ENCODE assay signal across 8 mouse cellular contexts in genomic region chr11:94937335-94937781, GRCm38 (mm10). TPM values are rescaled to one million over a fixed set of nuclear protein-coding genes. Genes with fewer than 3 reads are reported as not detected.
A peak's percentile ranks its signal among the peaks of the same experiment; 100 is the strongest.
DNase-seq lines count a peak whose midpoint lies in the region; ATAC-seq and TF ChIP-seq lines count a peak whose summit lies in the region.

No protein-coding gene starts in this region.

- peaks cover 25% of the 10 kb centered on the region for H3K27me3 ChIP-seq in kidney, embryonic 16.5 days (ENCODE audit: insufficient read depth, low read length)
- H3K27me3 ChIP-seq in myocyte (ENCODE audit: control insufficient read depth, insufficient read depth, insufficient read length): no peaks in the 10 kb centered on the region

- peak overlapping the region; percentile 67 for H3K27ac ChIP-seq in kidney, embryonic 16.5 days (ENCODE audit: low read length)

- H3K79me2 ChIP-seq in myocyte (ENCODE audit: control insufficient read depth, insufficient read depth): peaks cover 8% of the 10 kb centered on the region

- peak overlapping the region; percentile 67 for H3K9ac ChIP-seq in kidney, embryonic 16.5 days (replicated peaks; ENCODE audit: low read length)

- DNase-seq in kidney, adult 9 months: no peak
- DNase-seq in brain, adult 2 months (ENCODE audit: low read depth, low spot score): peak; percentile 63
- DNase-seq in gastrocnemius, postnatal 36 days: peak; percentile 37 to 58
- peak; percentile 57 to 88 for DNase-seq in left cerebral cortex, postnatal 25 days (ENCODE audit: low spot score in 2 of 2)
- DNase-seq in yolk sac, embryonic 10.5 days (ENCODE audit: low spot score): no peak
- no peak for DNase-seq in embryo, embryonic 9.5 days (ENCODE audit: extremely low spot score)

- no peaks in the 10 kb centered on the region for H3K9me3 ChIP-seq in kidney, embryonic 16.5 days (ENCODE audit: low read length)

- H3K4me2 ChIP-seq in kidney, embryonic 16.5 days (replicated peaks; ENCODE audit: low read depth, low read length): peak overlapping the region; percentile 84
- peak overlapping the region; percentile 95 for H3K4me2 ChIP-seq in myocyte (ENCODE audit: low read depth)

- ATAC-seq in kidney, embryonic 16.5 days (ENCODE audit: low FRiP score, low TSS enrichment): peak; percentile 44

- peaks cover 41% of the 10 kb centered on the region for H3K4me1 ChIP-seq in kidney, embryonic 16.5 days (ENCODE audit: insufficient read depth, low read length)

- 1% methylated on average over 18 of the region's 18 CpGs for WGBS in kidney, embryonic 16.5 days

- no peak overlapping the region for H3ac ChIP-seq in myocyte (ENCODE audit: control insufficient read depth, insufficient read length)

- peaks cover 11% of the 10 kb centered on the region; the same call in 1 of the 2 replicates for H3K36me3 ChIP-seq in kidney, embryonic 16.5 days (ENCODE audit: insufficient read depth, low read length)
- H3K36me3 ChIP-seq in myocyte (ENCODE audit: control insufficient read depth, insufficient read depth): no peaks in the 10 kb centered on the region

- intact Hi-C loops in gastrocnemius, postnatal 36 days (cut with DNase I): loop anchor here (1.0 kb wide), 1 partner anchor 71 kb away; no protein-coding TSS in a partner anchor
- intact Hi-C loops in left cerebral cortex, postnatal 25 days (cut with DNase I): loop anchor here (1.0 to 5.0 kb wide), 5 partner anchors 71 to 207 kb away; partner anchors contain the start of gene Pdk2

- peak overlapping the region; percentile 61 for H3K4me3 ChIP-seq in kidney, embryonic 16.5 days (ENCODE audit: low read length)
- H3K4me3 ChIP-seq in myocyte: peak overlapping the region; percentile 37

- TF ChIP-seq POLR2A in myocyte (IDR thresholded peaks at IDR 0.05; ENCODE audit: insufficient read length, low read depth): no peak

TF ChIP-seq in myocyte, 11 proteins besides CTCF, POLR2A, EP300 and RAD21:
- TF ChIP-seq SRF (IDR thresholded peaks at IDR 0.05; ENCODE audit: control insufficient read depth, insufficient read length, low read depth): no peak
- no peak for TF ChIP-seq MYOG (IDR thresholded peaks at IDR 0.05; ENCODE audit: control insufficient read depth in 1 of 3, insufficient read depth in 1 of 3, insufficient read length in 2 of 3, low read depth in 2 of 3)
- TF ChIP-seq POLR2AphosphoS2 (IDR thresholded peaks at IDR 0.05; ENCODE audit: insufficient read length, low read depth): no peak
- TF ChIP-seq TCF3 (IDR thresholded peaks at IDR 0.05; ENCODE audit: insufficient read length, low read depth): no peak
- TF ChIP-seq MYOD1 (IDR thresholded peaks at IDR 0.05; ENCODE audit: control insufficient read depth in 1 of 3, insufficient read length in 2 of 3, low read depth in 2 of 3): no peak
- TF ChIP-seq E2F4 (IDR thresholded peaks at IDR 0.05; ENCODE audit: insufficient read depth): no peak
- no peak for TF ChIP-seq MAX (IDR thresholded peaks at IDR 0.05; ENCODE audit: low read depth)
- TF ChIP-seq TCF12 (IDR thresholded peaks at IDR 0.05; ENCODE audit: insufficient read depth, poor library complexity, severe bottlenecking): no peak
- no peak for TF ChIP-seq REST (IDR thresholded peaks at IDR 0.05; ENCODE audit: insufficient read depth, insufficient read length)
- TF ChIP-seq USF1 (IDR thresholded peaks at IDR 0.05; ENCODE audit: low read depth): no peak
- no peak for TF ChIP-seq CEBPB (IDR thresholded peaks at IDR 0.05; ENCODE audit: insufficient read depth, poor library complexity, severe bottlenecking)

RNA-seq across cellular contexts. Expression of gene Col1a1, which starts 1.3 kb away (rescaled TPM):
- polyA plus RNA-seq in kidney, embryonic 16.5 days (2015; fragmentation: Nextera tagmentation; extraction: Ambion mirVana): 869 and 941 TPM in 2 replicates
- total RNA-seq in gastrocnemius, postnatal 36 days (2021): 100 to 1,000 TPM; 604 to 803 TPM
- total RNA-seq in left cerebral cortex, postnatal 25 days (2021): 10 to 100 TPM; 22.8 to 31.9 TPM
- 206 TPM for polyA plus RNA-seq in myocyte (2012; fragmentation: generic; extraction: Trizol)

RNA-seq across cellular contexts. Expression of gene Hils1, which starts 30.0 kb away (rescaled TPM):
- not detected in 2 replicates for polyA plus RNA-seq in kidney, embryonic 16.5 days (2015; fragmentation: Nextera tagmentation; extraction: Ambion mirVana)
- total RNA-seq in gastrocnemius, postnatal 36 days (2021): not detected
- total RNA-seq in left cerebral cortex, postnatal 25 days (2021): not detected
- polyA plus RNA-seq in myocyte (2012; fragmentation: generic; extraction: Trizol): 0.37 TPM

RNA-seq across cellular contexts. Expression of gene Sgca, which starts 38.8 kb away (rescaled TPM):
- polyA plus RNA-seq in kidney, embryonic 16.5 days (2015; fragmentation: Nextera tagmentation; extraction: Ambion mirVana): 0.19 and 0.71 TPM in 2 replicates
- total RNA-seq in gastrocnemius, postnatal 36 days (2021): 100 to 1,000 TPM; 252 to 259 TPM
- total RNA-seq in left cerebral cortex, postnatal 25 days (2021): under 1 TPM in 1 of 2 experiments, not detected in 1; 0.46 TPM
- 303 TPM for polyA plus RNA-seq in myocyte (2012; fragmentation: generic; extraction: Trizol)

RNA-seq across cellular contexts. Expression of gene Ppp1r9b, which starts 53.5 kb away (rescaled TPM):
- 9.9 and 10.7 TPM in 2 replicates for polyA plus RNA-seq in kidney, embryonic 16.5 days (2015; fragmentation: Nextera tagmentation; extraction: Ambion mirVana)
- 10 to 100 TPM; 21.9 to 22.0 TPM for total RNA-seq in gastrocnemius, postnatal 36 days (2021)
- 100 to 1,000 TPM; 675 to 703 TPM for total RNA-seq in left cerebral cortex, postnatal 25 days (2021)
- polyA plus RNA-seq in myocyte (2012; fragmentation: generic; extraction: Trizol): 42.4 TPM

Comparison
In these comparisons a context has a peak if more than half of its experiments do, and no peak if none do; other contexts are left out.
1. DNase-seq: peak in brain, adult 2 months (single experiment), gastrocnemius, postnatal 36 days (2 of 2) and left cerebral cortex, postnatal 25 days (2 of 2); none in kidney, adult 9 months (single experiment), yolk sac, embryonic 10.5 days (single experiment) and embryo, embryonic 9.5 days (single experiment).
2. RNA of gene Col1a1, which starts 1.3 kb away (total RNA-seq): 604 to 803 TPM in gastrocnemius, postnatal 36 days; 22.8 to 31.9 TPM in left cerebral cortex, postnatal 25 days; every median in the first group is over 10 times any median in the second.
3. RNA of gene Sgca, which starts 38.8 kb away (total RNA-seq): 252 to 259 TPM in gastrocnemius, postnatal 36 days; 0.46 TPM in left cerebral cortex, postnatal 25 days; every median in the first group is over 100 times any median in the second.